Mouse (Mus musculus) brain, embryonic 14.5 days (tissue): Measurements from ENCODE around the gene Paqr8.

Source experiments
- CTCF ChIP-seq: fragments of 200-500 bp; IDR thresholded peaks from 2 replicates; pipeline ENCODE4 v1.5.1; 2012; ENCODE audit warnings: inconsistent platforms, mild to moderate bottlenecking, moderate library complexity, borderline replicate concordance; ENCODE audit not compliant: insufficient read depth, insufficient read length; ENCODE audit errors: extremely low read depth
- POLR2A ChIP-seq: fragments of 200-500 bp; IDR thresholded peaks from 2 replicates; pipeline ENCODE4 v1.6.1; 2012; ENCODE audit warnings: mild to moderate bottlenecking, inconsistent platforms, borderline replicate concordance; ENCODE audit not compliant: poor library complexity, insufficient read depth, insufficient read length, severe bottlenecking; ENCODE audit errors: extremely low read depth

DNA sequence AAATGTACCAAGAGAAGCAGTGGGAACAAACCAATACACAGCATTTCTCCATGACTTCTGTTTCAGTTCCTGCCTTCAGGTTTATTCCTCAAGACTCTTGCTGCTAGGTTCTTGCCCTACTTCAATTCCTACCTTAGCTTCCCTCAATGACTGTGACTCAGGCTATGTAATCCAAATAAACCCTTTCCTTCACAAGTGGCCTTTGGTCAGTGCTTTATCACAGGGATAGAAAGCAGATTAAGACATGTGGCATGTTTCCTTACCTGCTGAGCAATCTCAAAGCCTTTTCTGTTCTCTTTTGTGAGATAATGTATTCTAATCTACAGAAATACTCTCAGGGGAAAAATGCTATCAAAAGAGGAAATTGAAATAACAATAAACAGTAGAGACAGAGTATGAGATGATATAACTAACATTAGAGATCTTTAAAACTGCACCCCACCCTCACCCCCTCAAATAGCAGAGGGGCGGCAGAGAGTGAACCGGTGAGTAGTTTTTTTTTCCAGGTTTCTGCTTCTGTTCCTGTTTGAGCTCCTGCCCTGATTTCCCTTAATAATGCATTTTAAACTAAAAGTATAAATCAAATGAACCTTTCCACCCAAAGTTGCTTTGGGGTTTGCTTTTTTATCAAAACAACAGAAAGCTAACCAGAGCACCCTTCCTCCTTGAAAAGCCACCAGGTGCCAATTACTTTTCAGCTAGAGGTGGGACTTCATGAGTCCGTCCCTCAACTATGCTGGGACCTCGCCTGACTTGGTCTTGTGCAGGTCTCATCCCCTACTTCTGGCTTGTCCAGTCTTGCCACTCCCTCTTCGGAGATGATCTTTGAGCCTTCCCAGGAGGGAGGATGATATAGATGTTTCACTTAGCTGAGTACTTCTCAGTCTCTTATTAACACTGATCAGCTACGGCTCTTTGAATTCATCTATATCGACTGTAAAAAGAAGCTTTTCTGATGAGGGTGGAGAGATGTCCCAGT lies 33.2 kb upstream of the Paqr8 start:
- TF ChIP-seq POLR2A (no peak), CTCF (no peak)
